ENCODE assay signal across 8 mouse cellular contexts in genomic region chr6:81839474-81840153, GRCm38 (mm10).
DNase-seq lines count a peak whose midpoint lies in the region; ATAC-seq and TF ChIP-seq lines count a peak whose summit lies in the region.
"Had no signal": no experiment of that assay in that cellular context is flagged by ENCODE, and none has a peak within 500 bp of the region (broad histone marks: within the 10 kb centered on the region; RNA-seq: fewer than 3 reads in every experiment).

No protein-coding gene starts in this region.

- POLR2A ChIA-PET in Patski (lab: Charles Lee) = no interaction called here

- no peaks in the 10 kb centered on the region for H3K9me3 ChIP-seq in embryonic facial prominence, embryonic 15.5 days (replicated peaks)
- H3K9me3 ChIP-seq in midbrain, embryonic 15.5 days = no peaks in the 10 kb centered on the region
- H3K9me3 ChIP-seq: neural tube, embryonic 12.5 days had no signal

- WGBS in embryonic facial prominence, embryonic 15.5 days = 59% methylated on average over 11 of the region's 11 CpGs
- WGBS in midbrain, embryonic 15.5 days = 61% methylated on average over 11 of the region's 11 CpGs

- no peak overlapping the region for H3K27ac ChIP-seq in embryonic facial prominence, embryonic 15.5 days (replicated peaks)
- no peak overlapping the region for H3K27ac ChIP-seq in midbrain, embryonic 15.5 days
- H3K27ac ChIP-seq: neural tube, embryonic 12.5 days had no signal

- no peaks in the 10 kb centered on the region for H3K36me3 ChIP-seq in embryonic facial prominence, embryonic 15.5 days
- H3K36me3 ChIP-seq in midbrain, embryonic 15.5 days (replicated peaks) = no peaks in the 10 kb centered on the region
- H3K36me3 ChIP-seq: neural tube, embryonic 12.5 days had no signal

- 0 out of 2 replicates have a peak overlapping the region, but pooled peaks have one; percentile 10 for H3K4me3 ChIP-seq in embryonic facial prominence, embryonic 15.5 days (replicated peaks)
- H3K4me3 ChIP-seq in midbrain, embryonic 15.5 days = no peak overlapping the region
- H3K4me3 ChIP-seq: neural tube, embryonic 12.5 days had no signal

- H3K4me2 ChIP-seq in embryonic facial prominence, embryonic 15.5 days (replicated peaks) = peak overlapping the region; percentile 21; the same call in 1 of the 2 replicates
- H3K4me2 ChIP-seq in midbrain, embryonic 15.5 days = peak overlapping the region; percentile 34; the same call in 1 of the 2 replicates
- H3K4me2 ChIP-seq: neural tube, embryonic 12.5 days had no signal

- in situ Hi-C loops in Patski (cut with MboI; ENCODE audit: low pct_unique_long_range_greater_than_20kb) = no loop called here

- CTCF ChIA-PET in Patski (lab: Charles Lee) = no interaction called here

- H3K9ac ChIP-seq in embryonic facial prominence, embryonic 15.5 days = no peak overlapping the region
- H3K9ac ChIP-seq in midbrain, embryonic 15.5 days = no peak overlapping the region
- H3K9ac ChIP-seq: neural tube, embryonic 12.5 days had no signal

- peak; percentile 48 for TF ChIP-seq CTCF in Patski (IDR thresholded peaks at IDR 0.05)

- peaks cover 12% of the 10 kb centered on the region for H3K27me3 ChIP-seq in Patski
- H3K27me3 ChIP-seq in embryonic facial prominence, embryonic 15.5 days = no peaks in the 10 kb centered on the region
- no peaks in the 10 kb centered on the region for H3K27me3 ChIP-seq in midbrain, embryonic 15.5 days (replicated peaks)
- H3K27me3 ChIP-seq: neural tube, embryonic 12.5 days had no signal

- ATAC-seq in Patski = peak; percentile 65
- ATAC-seq in embryonic facial prominence, embryonic 15.5 days (ENCODE audit: insufficient number of reproducible peaks, low FRiP score, low TSS enrichment, low read depth) = no peak
- peak; percentile 54; the same call in 1 of the 2 replicates for ATAC-seq in midbrain, embryonic 15.5 days (replicated peaks)

- DNase-seq in layer of hippocampus, adult 9-11 months = peak; percentile 32
- DNase-seq in layer of hippocampus, postnatal 10 days (ENCODE audit: low spot score in 2 of 2) = no peak
- no peak for DNase-seq in Patski (ENCODE audit: low read depth, low spot score)
- no peak for DNase-seq in thymus, postnatal 25 days
- DNase-seq in urinary bladder, postnatal 10 days (ENCODE audit: low spot score) = no peak

- H3K4me1 ChIP-seq in embryonic facial prominence, embryonic 15.5 days = no peaks in the 10 kb centered on the region
- H3K4me1 ChIP-seq in midbrain, embryonic 15.5 days = no peaks in the 10 kb centered on the region
- H3K4me1 ChIP-seq: neural tube, embryonic 12.5 days had no signal
